Mouse (Mus musculus) hindbrain, embryonic 16.5 days (tissue): ENCODE measurements around the gene R3hdm4. TPM values are rescaled to one million over a fixed set of nuclear protein-coding genes. Genes with fewer than 3 reads are reported as not detected.
A peak's percentile ranks its signal among the peaks of the same experiment; 100 is the strongest.
"Not testable (repeated sequence)": the region's sequence is repeated elsewhere in the genome, so short reads cannot be mapped to it uniquely, and the experiment has no call there.

Experiments used
- ATAC-seq: fragments of 200-750 bp; cut with Nextera tagmentation; 2 replicates; pipeline ENCODE4 v1.8.0; 2017; ENCODE audit warnings: moderate TSS enrichment, moderate library complexity
- H3K27ac ChIP-seq: fragments of 300-500 bp; sonication (generic); 2 replicates; pipeline ENCODE4 v1.5.1; 2014; ENCODE audit warnings: low read depth, mild to moderate bottlenecking, control low read depth, low read length, moderate library complexity
- H3K27me3 ChIP-seq: fragments of 300-500 bp; sonication (generic); replicated peaks from 2 replicates; pipeline ENCODE4 v1.6.1; 2014; ENCODE audit warnings: low read length; ENCODE audit not compliant: control insufficient read depth, insufficient read depth
- H3K36me3 ChIP-seq: fragments of 300-500 bp; sonication (generic); 2 replicates; pipeline ENCODE4 v1.6.1; 2014; ENCODE audit warnings: mild to moderate bottlenecking, low read length, moderate library complexity, mixed read lengths; ENCODE audit not compliant: control insufficient read depth, insufficient read depth
- H3K4me1 ChIP-seq: fragments of 300-500 bp; sonication (generic); 2 replicates; pipeline ENCODE4 v1.6.1; 2014; ENCODE audit warnings: low read depth, low read length; ENCODE audit not compliant: control insufficient read depth, insufficient read depth
- H3K4me2 ChIP-seq: fragments of 300-500 bp; sonication (generic); 2 replicates; pipeline ENCODE4 v1.6.1; 2014; ENCODE audit warnings: mild to moderate bottlenecking, low read length, control low read depth, moderate library complexity
- H3K4me3 ChIP-seq: fragments of 300-500 bp; sonication (generic); 2 replicates; pipeline ENCODE4 v1.5.1; 2014; ENCODE audit warnings: mild to moderate bottlenecking, low read length, control low read depth, moderate library complexity
- H3K9ac ChIP-seq: fragments of 300-500 bp; sonication (generic); 2 replicates; pipeline ENCODE4 v1.6.1; 2014; ENCODE audit warnings: low read depth, mild to moderate bottlenecking, control low read depth, low read length, moderate library complexity
- H3K9me3 ChIP-seq: fragments of 300-500 bp; sonication (generic); 2 replicates; pipeline ENCODE4 v1.6.1; 2014; ENCODE audit warnings: mild to moderate bottlenecking, low read length, moderate library complexity; ENCODE audit not compliant: control insufficient read depth
- WGBS: fragments of 180-500 bp; shearing (Covaris S2); extraction: QIAGEN DNeasy Blood & Tissue Kit; methylation state at CpG from one replicate; pipeline ENCODE4 v1.1.7; 2014; 5-methylcytosine and 5-hydroxymethylcytosine counted together
- polyA plus RNA-seq: library from polyadenylated mRNA; unstranded; fragments of >200 nt; fragmentation: Nextera tagmentation; extraction: Ambion mirVana; gene quantifications from 2 replicates; pipeline ENCODE4 v1.2.1, GENCODE M21; 2015

R3hdm4 gene
- polyA plus RNA-seq, 1 experiment from 2014 or later = 300 TPM

- ATAC-seq = no peak
- Histone ChIP-seq H3K4me3 (no peak overlapping the region), H3K27me3 (no peaks in the 10 kb centered on the region; the same call in 1 of the 2 replicates), H3K27ac (no peak overlapping the region), H3K4me1 (peaks cover 10% of the 10 kb centered on the region), H3K4me2 (no peak overlapping the region), H3K36me3 (peaks cover 25% of the 10 kb centered on the region), H3K9me3 (no peaks in the 10 kb centered on the region), H3K9ac (no peak overlapping the region)
- WGBS = 57% methylated on average over 20 of the region's 20 CpGs
Observed at GRCm38 (mm10) chr10:79897316-79898245, 23.4 kb downstream of the R3hdm4 start.

- Histone ChIP-seq H3K4me3 (no peak overlapping the region), H3K27ac (no peak overlapping the region), H3K4me1 (peaks cover 10% of the 10 kb centered on the region), H3K4me2 (no peak overlapping the region), H3K9ac (no peak overlapping the region), H3K27me3 (no peaks in the 10 kb centered on the region; the same call in 1 of the 2 replicates), H3K9me3 (no peaks in the 10 kb centered on the region), H3K36me3 (peaks cover 25% of the 10 kb centered on the region)
- WGBS = 87% methylated on average over 13 of the region's 13 CpGs
- no peak for ATAC-seq
Observed at GRCm38 (mm10) chr10:79896814-79897213, 24.2 kb downstream of the R3hdm4 start.

GRCm38 (mm10) chr10:79896306-79896705 is 24.7 kb downstream of the R3hdm4 start:
- peaks cover 25% of the 10 kb centered on the region for H3K36me3 ChIP-seq
- H3K9me3 ChIP-seq = no peaks in the 10 kb centered on the region
- no peak overlapping the region for H3K4me3 ChIP-seq
- no peak overlapping the region for H3K4me2 ChIP-seq
- ATAC-seq = no peak
- WGBS = 87% methylated on average over 16 of the region's 16 CpGs
- H3K4me1 ChIP-seq = peaks cover 8% of the 10 kb centered on the region
- no peak overlapping the region for H3K27ac ChIP-seq
- no peak overlapping the region for H3K9ac ChIP-seq
- no peaks in the 10 kb centered on the region; the same call in 1 of the 2 replicates for H3K27me3 ChIP-seq

GRCm38 (mm10) chr10:79892451-79893118 is 28.4 kb downstream of the R3hdm4 start:
- not testable (repeated sequence) for H3K27ac ChIP-seq, H3K4me3 ChIP-seq, H3K9me3 ChIP-seq, H3K9ac ChIP-seq, H3K4me1 ChIP-seq, H3K27me3 ChIP-seq, H3K4me2 ChIP-seq
- 41% methylated on average over 22 of the region's 22 CpGs for WGBS
- ATAC-seq = peak; percentile 63
- peaks cover 18% of the 10 kb centered on the region for H3K36me3 ChIP-seq

GRCm38 (mm10) chr10:79890670-79891069 is 30.3 kb downstream of the R3hdm4 start, which contains the start of gene Cfd:
TSS of gene Cfd (plus strand) at chr10:79890853.
- WGBS = 47% methylated on average over 5 of the region's 5 CpGs
- Histone ChIP-seq H3K4me1 (no peaks in the 10 kb centered on the region), H3K9ac (no peak within 1 kb of the TSS), H3K27me3 (no peaks in the 10 kb centered on the region), H3K36me3 (peaks cover 8% of the 10 kb centered on the region), H3K9me3 (no peaks in the 10 kb centered on the region), H3K4me3 (no peak within 1 kb of the TSS), H3K4me2 (no peak within 1 kb of the TSS), H3K27ac (no peak within 1 kb of the TSS)
- ATAC-seq = no peak

GRCm38 (mm10) chr10:79889386-79889785 is 31.6 kb downstream of the R3hdm4 start:
- 91% methylated on average over 2 of the region's 2 CpGs for WGBS
- no peaks in the 10 kb centered on the region; the same call in 1 of the 2 replicates for H3K4me1 ChIP-seq

GRCm38 (mm10) chr10:79886611-79887010 is 34.4 kb downstream of the R3hdm4 start:
- WGBS = 79% methylated on average over 8 of the region's 8 CpGs
- Histone ChIP-seq H3K9me3 (no peaks in the 10 kb centered on the region), H3K9ac (no peak overlapping the region), H3K4me1 (peaks cover 5% of the 10 kb centered on the region; the same call in 1 of the 2 replicates), H3K4me2 (no peak overlapping the region), H3K27me3 (no peaks in the 10 kb centered on the region), H3K36me3 (no peaks in the 10 kb centered on the region), H3K4me3 (no peak overlapping the region), H3K27ac (no peak overlapping the region)
- no peak for ATAC-seq

More at GRCm38 (mm10) chr10:79889386-79889785, 31.6 kb downstream of the R3hdm4 start:
- no peaks in the 10 kb centered on the region for H3K27me3 ChIP-seq
- no peak overlapping the region for H3K4me2 ChIP-seq
- 0 out of 2 replicates have a peak, but pooled peaks cover 4% of the 10 kb centered on the region for H3K36me3 ChIP-seq
- no peak overlapping the region for H3K9ac ChIP-seq
- H3K4me3 ChIP-seq = no peak overlapping the region
- H3K9me3 ChIP-seq = no peaks in the 10 kb centered on the region
- no peak for ATAC-seq
- no peak overlapping the region for H3K27ac ChIP-seq

GRCm38 (mm10) chr10:79886054-79886453 is 35.0 kb downstream of the R3hdm4 start, which contains the start of gene Elane:
TSS of gene Elane (plus strand) at chr10:79886247.
- peaks cover 5% of the 10 kb centered on the region; the same call in 1 of the 2 replicates for H3K4me1 ChIP-seq
- H3K27ac ChIP-seq = no peak within 1 kb of the TSS
- WGBS = 80% methylated on average over 6 of the region's 6 CpGs
- no peak within 1 kb of the TSS for H3K4me2 ChIP-seq
- H3K4me3 ChIP-seq = no peak within 1 kb of the TSS
- H3K9me3 ChIP-seq = no peaks in the 10 kb centered on the region
- H3K9ac ChIP-seq = no peak within 1 kb of the TSS
- ATAC-seq = no peak
- H3K27me3 ChIP-seq = peaks cover 4% of the 10 kb centered on the region; the same call in 1 of the 2 replicates
- H3K36me3 ChIP-seq = no peaks in the 10 kb centered on the region

GRCm38 (mm10) chr10:79884938-79885337 is 36.1 kb downstream of the R3hdm4 start:
- not testable (repeated sequence) for H3K4me3 ChIP-seq, H3K4me2 ChIP-seq, H3K36me3 ChIP-seq, H3K4me1 ChIP-seq, H3K27ac ChIP-seq, ATAC-seq, H3K27me3 ChIP-seq, H3K9me3 ChIP-seq, H3K9ac ChIP-seq
- 76% methylated on average over 2 of the region's 3 CpGs for WGBS
